Mouse (Mus musculus) MEL (cell line): ENCODE data around the gene Tbc1d1. TPM values are rescaled to one million over a fixed set of nuclear protein-coding genes. Genes with fewer than 3 reads are reported as not detected.

Experiments used
- DNase-seq: peaks from one replicate; pipeline ENCODE4 v3.0.0; 2011; ENCODE audit warnings: low read depth, low spot score
- H3K27ac ChIP-seq: 2 replicates; pipeline ENCODE4 v1.5.1; 2012; ENCODE audit warnings: low read depth, mild to moderate bottlenecking, control low read depth, low read length, moderate library complexity; ENCODE audit not compliant: control insufficient read depth
- H3K27me3 ChIP-seq, 2 experiments: fragments of 150-350 bp in 1 of 2; sonication (generic) in 1 of 2; 2 replicates each; pipeline ENCODE4 v1.6.1; 2012; ENCODE audit warnings: low read length in 2 of 2, mild to moderate bottlenecking in 2 of 2, improper control_type of control experiment in 1 of 2, moderate library complexity in 1 of 2; ENCODE audit not compliant: insufficient read depth in 2 of 2, control insufficient read depth in 1 of 2
- H3K36me3 ChIP-seq, 2 experiments: 2 replicates each; pipeline ENCODE4 v1.6.1; 2012 to 2014; ENCODE audit warnings: low read length in 2 of 2, improper control_type of control experiment in 1 of 2, inconsistent platforms in 1 of 2, mild to moderate bottlenecking in 1 of 2; ENCODE audit not compliant: insufficient read depth in 2 of 2, control insufficient read depth in 1 of 2
- H3K4me1 ChIP-seq, 2 experiments: fragments of 150-350 bp in 1 of 2; sonication (generic) in 1 of 2; 2 replicates each; pipeline ENCODE4 v1.6.1; 2012; ENCODE audit warnings: low read length in 2 of 2, improper control_type of control experiment in 1 of 2, mild to moderate bottlenecking in 1 of 2; ENCODE audit not compliant: insufficient read depth in 2 of 2, control insufficient read depth in 1 of 2
- H3K4me3 ChIP-seq, 2 experiments: fragments of 150-350 bp in 1 of 2; sonication (generic) in 1 of 2; 2 replicates each; pipeline ENCODE4 v1.5.1; 2012; ENCODE audit warnings: low read depth in 2 of 2, low read length in 2 of 2, mild to moderate bottlenecking in 2 of 2, moderate library complexity in 2 of 2, control low read depth in 1 of 2, improper control_type of control experiment in 1 of 2; ENCODE audit not compliant: control insufficient read depth in 1 of 2, insufficient read depth in 1 of 2
- H3K79me2 ChIP-seq: 2 replicates; pipeline ENCODE4 v1.6.1; 2012; ENCODE audit warnings: mild to moderate bottlenecking, low read length, moderate library complexity; ENCODE audit not compliant: control insufficient read depth, poor library complexity, insufficient read depth
- H3K9ac ChIP-seq: 2 replicates; pipeline ENCODE4 v1.6.1; 2012; ENCODE audit warnings: low read depth, mild to moderate bottlenecking, control low read depth, low read length, moderate library complexity; ENCODE audit not compliant: control insufficient read depth, poor library complexity, severe bottlenecking
- H3K9me3 ChIP-seq: fragments of 150-350 bp; sonication (generic); replicated peaks from 2 replicates; pipeline ENCODE4 v1.6.1; 2012; ENCODE audit warnings: mild to moderate bottlenecking, low read length, improper control_type of control experiment, moderate library complexity; ENCODE audit not compliant: insufficient read depth
- CHD1 ChIP-seq: IDR thresholded peaks from 2 replicates; pipeline ENCODE4 v1.6.1; 2012; ENCODE audit warnings: low read depth, mild to moderate bottlenecking, inconsistent platforms, low read length, improper control_type of control experiment
- CHD2 ChIP-seq: IDR thresholded peaks from 2 replicates; pipeline ENCODE4 v1.6.1; 2011; ENCODE audit warnings: low read length, improper control_type of control experiment
- CTCF ChIP-seq, 3 experiments: IDR thresholded peaks in 2 of 3; conservative IDR thresholded peaks in 1 of 3; 2 replicates each; pipeline ENCODE4 v1.5.1; 2011 to 2012; ENCODE audit warnings: low read length in 3 of 3, low read depth in 2 of 3, mild to moderate bottlenecking in 2 of 3, improper control_type of control experiment in 1 of 3, inconsistent platforms in 1 of 3, mixed read lengths in 1 of 3, moderate library complexity in 1 of 3; ENCODE audit not compliant: control insufficient read depth in 1 of 3, insufficient read depth in 1 of 3, poor library complexity in 1 of 3, severe bottlenecking in 1 of 3
- EP300 ChIP-seq, 2 experiments: IDR thresholded peaks; 2 replicates each; pipeline ENCODE4 v1.6.1; 2011; ENCODE audit warnings: improper control_type of control experiment in 2 of 2, low read length in 2 of 2, low read depth in 1 of 2, mild to moderate bottlenecking in 1 of 2
- ETS1 ChIP-seq: IDR thresholded peaks from 2 replicates; pipeline ENCODE4 v1.6.1; 2012; ENCODE audit warnings: low read depth, mild to moderate bottlenecking, inconsistent platforms, low read length, improper control_type of control experiment, moderate library complexity
- GABPA ChIP-seq: IDR thresholded peaks from 2 replicates; pipeline ENCODE4 v1.6.1; 2012; ENCODE audit warnings: low read depth, mild to moderate bottlenecking, inconsistent platforms, low read length, improper control_type of control experiment, moderate library complexity
- GATA1 ChIP-seq: IDR thresholded peaks from 2 replicates; pipeline ENCODE4 v1.6.1; 2011; ENCODE audit warnings: low read depth, low read length, improper control_type of control experiment
- MAFK ChIP-seq: IDR thresholded peaks from 2 replicates; pipeline ENCODE4 v1.6.1; 2011; ENCODE audit warnings: low read depth, mild to moderate bottlenecking, low read length, improper control_type of control experiment, borderline replicate concordance
- MAX ChIP-seq: IDR thresholded peaks from 2 replicates; pipeline ENCODE4 v1.6.1; 2011; ENCODE audit warnings: low read length, improper control_type of control experiment
- MXI1 ChIP-seq: IDR thresholded peaks from 2 replicates; pipeline ENCODE4 v1.6.1; 2011; ENCODE audit warnings: mild to moderate bottlenecking, low read depth, low read length, improper control_type of control experiment
- MYB ChIP-seq: IDR thresholded peaks from 2 replicates; pipeline ENCODE4 v1.6.1; 2011; ENCODE audit warnings: mild to moderate bottlenecking, low read depth, low read length, improper control_type of control experiment
- NRF1 ChIP-seq: IDR thresholded peaks from 2 replicates; pipeline ENCODE4 v1.6.1; 2014; ENCODE audit warnings: low read depth, mild to moderate bottlenecking, inconsistent platforms, low read length, improper control_type of control experiment, moderate library complexity; ENCODE audit not compliant: poor library complexity, insufficient read depth, severe bottlenecking
- POLR2A ChIP-seq, 2 experiments: IDR thresholded peaks; 2 replicates each; pipeline ENCODE4 v1.6.1; 2011 to 2012; ENCODE audit warnings: low read length in 2 of 2, mild to moderate bottlenecking in 2 of 2, control low read depth in 1 of 2, improper control_type of control experiment in 1 of 2, low read depth in 1 of 2, moderate library complexity in 1 of 2; ENCODE audit not compliant: control insufficient read depth in 1 of 2, insufficient read depth in 1 of 2, poor library complexity in 1 of 2
- POLR2AphosphoS5 ChIP-seq: IDR thresholded peaks from 2 replicates; pipeline ENCODE4 v1.6.1; 2012; ENCODE audit warnings: low read depth, borderline replicate concordance, mild to moderate bottlenecking, inconsistent platforms, low read length, moderate library complexity, mixed read lengths
- RCOR1 ChIP-seq: IDR thresholded peaks from 2 replicates; pipeline ENCODE4 v1.6.1; 2012; ENCODE audit warnings: low read depth, mild to moderate bottlenecking, inconsistent platforms, low read length, improper control_type of control experiment
- SIN3A ChIP-seq: IDR thresholded peaks from 2 replicates; pipeline ENCODE4 v1.6.1; 2012; ENCODE audit warnings: low read length, improper control_type of control experiment, inconsistent platforms
- SMC3 ChIP-seq: IDR thresholded peaks from 2 replicates; pipeline ENCODE4 v1.6.1; 2011; ENCODE audit warnings: low read depth, low read length, improper control_type of control experiment
- TCF12 ChIP-seq: IDR thresholded peaks from 2 replicates; pipeline ENCODE4 v1.6.1; 2014; ENCODE audit warnings: low read depth, mild to moderate bottlenecking, inconsistent platforms, low read length, improper control_type of control experiment, moderate library complexity
- UBTF ChIP-seq: IDR thresholded peaks from 2 replicates; pipeline ENCODE4 v1.6.1; 2012; ENCODE audit warnings: low read depth, mild to moderate bottlenecking, inconsistent platforms, low read length, improper control_type of control experiment, moderate library complexity, borderline replicate concordance; ENCODE audit not compliant: insufficient read depth
- USF1 ChIP-seq: IDR thresholded peaks from 2 replicates; pipeline ENCODE4 v1.6.1; 2014; ENCODE audit warnings: low read depth, mild to moderate bottlenecking, inconsistent platforms, low read length, improper control_type of control experiment, moderate library complexity
- ZKSCAN1 ChIP-seq: IDR thresholded peaks from 2 replicates; pipeline ENCODE4 v1.6.1; 2012; ENCODE audit warnings: low read depth, mild to moderate bottlenecking, inconsistent platforms, low read length, improper control_type of control experiment, moderate library complexity
- ZMIZ1 ChIP-seq: IDR thresholded peaks from 2 replicates; pipeline ENCODE4 v1.6.1; 2012; ENCODE audit warnings: low read depth, mild to moderate bottlenecking, inconsistent platforms, low read length, improper control_type of control experiment, moderate library complexity
- ZNF384 ChIP-seq: IDR thresholded peaks from 2 replicates; pipeline ENCODE4 v1.6.1; 2012; ENCODE audit warnings: low read depth, mild to moderate bottlenecking, inconsistent platforms, low read length, improper control_type of control experiment
- polyA plus RNA-seq, 2 experiments: library from polyadenylated mRNA; stranded (reverse) in 1 of 2; unstranded in 1 of 2; fragments of >175 nt in 1 of 2; fragments of >200 nt in 1 of 2; gene quantifications; 2 replicates each; pipeline versions ENCODE4 v1.2.1 to v1.2.4; 2012; ENCODE audit warnings: low replicate concordance in 2 of 2, low read depth in 1 of 2; ENCODE audit not compliant: insufficient read length in 2 of 2, insufficient read depth in 1 of 2, missing spikeins in 1 of 2
- total RNA-seq: library from RNA; depleted of rRNA; stranded (reverse); fragments of 300-350 nt; gene quantifications from 2 replicates; pipeline ENCODE4 v1.2.3, GENCODE M21; 2012

Tbc1d1 gene
- total and polyA plus RNA-seq, 3 experiments, result 22.5 to 24.4 TPM; not detected in 1

DNA sequence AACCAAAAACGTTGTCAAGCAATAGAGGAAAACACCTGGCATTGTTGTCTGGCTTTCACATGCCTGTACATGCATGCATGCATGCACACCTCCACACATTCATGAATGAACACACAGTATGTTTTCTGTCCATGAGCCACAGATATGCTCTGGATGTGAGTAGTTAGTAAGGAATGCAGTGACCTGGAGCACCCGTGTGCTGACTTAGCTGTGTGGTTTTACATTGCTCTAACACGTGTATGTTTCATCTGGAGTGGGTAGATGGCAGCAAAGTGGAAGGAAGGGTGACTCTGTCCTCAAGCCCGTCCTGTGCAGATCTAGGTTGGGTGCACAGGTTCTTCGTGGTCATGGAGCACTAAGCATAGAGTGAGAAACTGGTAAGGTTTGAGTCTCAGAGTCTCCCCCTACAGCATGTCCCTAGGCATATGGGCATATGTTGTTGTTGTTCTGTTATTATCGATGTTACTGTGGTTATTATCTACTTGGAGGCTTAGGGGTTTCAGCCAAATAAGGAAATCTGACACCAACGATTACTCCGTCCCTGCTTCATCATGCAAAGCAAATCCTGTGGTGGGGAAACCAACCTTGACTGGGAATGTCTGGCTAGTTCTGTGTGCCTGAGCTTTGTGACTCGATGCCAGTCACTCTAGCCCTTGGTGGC is 86.8 kb downstream of the Tbc1d1 start:
- H3K4me1 ChIP-seq, result peaks cover 7 to 47% of the 10 kb centered on the region in 2 experiments
- TF ChIP-seq MAFK (peak; percentile 38; the same call in 1 of the 2 replicates), MYB (0 out of 2 replicates have a peak, but pooled peaks have one; percentile 25), CHD1 (no peak), ZNF384 (no peak), GABPA (no peak), EP300 (IDR thresholded peaks at IDR 0.05; ENCODE audit: low read depth in 1 of 2, low read length in 2 of 2) (peak; percentile 61), CHD2 (no peak), SIN3A (peak; percentile 71), SMC3 (peak; percentile 21; the same call in 1 of the 2 replicates), GATA1 (peak; percentile 88), MAX (0 out of 2 replicates have a peak, but pooled peaks have one; percentile 20), ZMIZ1 (no peak), CTCF (IDR thresholded peaks at IDR 0.05 in 2 of 3, conservative IDR thresholded peaks at IDR 0.05 in 1 of 3; ENCODE audit: control insufficient read depth in 1 of 3, insufficient read depth in 1 of 3, low read depth in 2 of 3, low read length in 3 of 3, poor library complexity in 1 of 3, severe bottlenecking in 1 of 3) (peak in 2 of 3 experiments; percentile 11 to 36; a peak in 2 of 6 replicates), ETS1 (peak; percentile 48; the same call in 1 of the 2 replicates), TCF12 (peak; percentile 34; the same call in 1 of the 2 replicates), POLR2AphosphoS5 (no peak), NRF1 (no peak), USF1 (no peak), RCOR1 (peak; percentile 82), ZKSCAN1 (no peak), MXI1 (0 out of 2 replicates have a peak, but pooled peaks have one; percentile 32), UBTF (no peak), POLR2A (IDR thresholded peaks at IDR 0.05; ENCODE audit: control insufficient read depth in 1 of 2, insufficient read depth in 1 of 2, low read depth in 1 of 2, low read length in 2 of 2, poor library complexity in 1 of 2) (no peak)
- TF ChIP-seq, all 39 proteins: peak for 12
- DNase-seq, result peak; percentile 64

More for the DNA sequence above, 86.8 kb downstream of the Tbc1d1 start:
- no peak overlapping the region for H3K9ac ChIP-seq
- peaks cover 0 to 40% of the 10 kb centered on the region in 2 experiments; a peak in 2 of 4 replicates for H3K36me3 ChIP-seq
- H3K27me3 ChIP-seq, result no peaks in the 10 kb centered on the region
- H3K27ac ChIP-seq, result no peak overlapping the region
- peaks cover 14% of the 10 kb centered on the region for H3K79me2 ChIP-seq
- H3K4me3 ChIP-seq, result no peak overlapping the region
- H3K9me3 ChIP-seq, result no peaks in the 10 kb centered on the region
